ENCODE assay signal across 8 mouse cellular contexts in the genomic region with DNA sequence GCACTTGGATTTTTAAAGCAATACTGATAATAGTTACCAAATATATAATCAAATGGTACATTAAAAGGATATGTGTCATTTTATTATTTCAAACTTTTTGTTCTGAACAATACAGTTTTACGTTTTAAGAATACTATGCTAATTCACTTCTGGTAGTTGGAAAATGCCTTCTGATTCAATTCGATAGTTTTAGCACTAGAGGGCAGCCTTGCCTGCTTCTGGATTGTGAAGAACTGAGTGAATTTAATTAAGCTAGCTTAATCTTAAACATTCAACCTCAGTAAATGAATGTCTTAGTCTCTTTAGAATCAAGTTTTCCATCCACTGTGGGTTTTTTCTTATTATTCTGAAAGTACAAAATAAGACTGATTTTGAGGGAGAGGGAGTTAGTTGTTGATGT. TPM values are rescaled to one million over a fixed set of nuclear protein-coding genes. Genes with fewer than 3 reads are reported as not detected.
DNase-seq lines count a peak whose midpoint lies in the region; ATAC-seq and TF ChIP-seq lines count a peak whose summit lies in the region.
"Had no signal": no experiment of that assay in that cellular context is flagged by ENCODE, and none has a peak within 500 bp of the region (broad histone marks: within the 10 kb centered on the region; RNA-seq: fewer than 3 reads in every experiment).

No protein-coding gene starts in this region.

- in situ Hi-C loops in ES-E14 (cut with MboI; ENCODE audit: low sequenced_read_pairs in 2 of 2, unreplicated experiment in 2 of 2): loop anchor here in 1 of 2 experiments (10.0 kb wide), 1 partner anchor 379 kb away; no protein-coding TSS in a partner anchor

- WGBS in kidney, embryonic 15.5 days: 41% methylated on average over 2 of the region's 2 CpGs

- no peaks in the 10 kb centered on the region for H3K4me1 ChIP-seq in kidney, embryonic 15.5 days
- no peaks in the 10 kb centered on the region for H3K4me1 ChIP-seq in ES-E14 (ENCODE audit: control insufficient read depth in 2 of 2, insufficient read depth in 2 of 2, low read length in 2 of 2, poor library complexity in 1 of 2)

- H3K9me3 ChIP-seq in kidney, embryonic 15.5 days (replicated peaks): no peaks in the 10 kb centered on the region
- no peaks in the 10 kb centered on the region for H3K9me3 ChIP-seq in ES-E14 (ENCODE audit: control insufficient read depth, insufficient read depth, low read depth, low read length)

- no peaks in the 10 kb centered on the region for H3K27me3 ChIP-seq in kidney, embryonic 15.5 days

- no peak overlapping the region for H3K27ac ChIP-seq in kidney, embryonic 15.5 days
- no peak overlapping the region for H3K27ac ChIP-seq in ES-E14 (ENCODE audit: insufficient read depth, low read depth, low read length, poor library complexity, severe bottlenecking)

- H3K9ac ChIP-seq in kidney, embryonic 15.5 days: no peak overlapping the region
- no peak overlapping the region for H3K9ac ChIP-seq in ES-E14 (ENCODE audit: insufficient read depth, low read depth, low read length, poor library complexity, severe bottlenecking)

- no peak for ATAC-seq in kidney, embryonic 15.5 days (replicated peaks; ENCODE audit: low FRiP score)

- H3K4me3 ChIP-seq in kidney, embryonic 15.5 days (replicated peaks): no peak overlapping the region
- no peak overlapping the region for H3K4me3 ChIP-seq in ES-E14 (ENCODE audit: insufficient read depth in 1 of 2, low read depth in 1 of 2, low read length in 2 of 2, poor library complexity in 1 of 2, severe bottlenecking in 1 of 2)

- H3K36me3 ChIP-seq in kidney, embryonic 15.5 days: peaks cover 28% of the 10 kb centered on the region
- H3K36me3 ChIP-seq in ES-E14 (ENCODE audit: control insufficient read depth, insufficient read depth, low read length, poor library complexity, severe bottlenecking): no peaks in the 10 kb centered on the region; the same call in 1 of the 2 replicates

- DNase-seq in kidney, adult 8-10 months: peak; percentile 7 to 8
- DNase-seq in A20 (ENCODE audit: low read depth, low spot score) (peak; percentile 41), ES-E14 (ENCODE audit: low read depth, low spot score) (peak; percentile 9)
- DNase-seq in kidney, postnatal 36 days: peak; percentile 21 to 33
- DNase-seq in adrenal gland, postnatal 4 days (ENCODE audit: low spot score in 2 of 2): no peak
- no peak for DNase-seq in spleen, postnatal 4 days (ENCODE audit: low spot score in 2 of 2)

- no peak overlapping the region for H3K4me2 ChIP-seq in kidney, embryonic 15.5 days

TF ChIP-seq in ES-E14, 5 proteins besides CTCF, POLR2A, EP300 and RAD21:
- TF ChIP-seq ZC3H11A (IDR thresholded peaks at IDR 0.05; ENCODE audit: borderline replicate concordance, low read depth, low read length) (no peak), MAFK (IDR thresholded peaks at IDR 0.05; ENCODE audit: insufficient read depth, low read depth, low read length) (no peak), HCFC1 (IDR thresholded peaks at IDR 0.05; ENCODE audit: borderline replicate concordance, insufficient read depth, low read length) (no peak), CHD2 (IDR thresholded peaks at IDR 0.05; ENCODE audit: low read depth, low read length) (no peak), ZNF384 (IDR thresholded peaks at IDR 0.05; ENCODE audit: low read depth, low read length) (no peak)

RNA-seq across cellular contexts. Expression of a gene that starts 31.9 kb away (rescaled TPM):
- 126 and 132 TPM in 2 replicates for polyA plus RNA-seq in kidney, embryonic 15.5 days (2015; fragmentation: Nextera tagmentation; extraction: Ambion mirVana)
- total RNA-seq in ES-E14 (2012; rRNA removed): 33.8 and 57.1 TPM in 2 replicates
- 10 to 100 TPM; 87.6 to 96.6 TPM for total RNA-seq in adrenal gland, postnatal 4 days (2021)

RNA-seq across cellular contexts. Expression of a gene that starts 32.0 kb away (rescaled TPM):
- 22.0 and 23.2 TPM in 2 replicates for polyA plus RNA-seq in kidney, embryonic 15.5 days (2015; fragmentation: Nextera tagmentation; extraction: Ambion mirVana)
- 6.4 and 7.0 TPM in 2 replicates for total RNA-seq in ES-E14 (2012; rRNA removed)
- total RNA-seq in adrenal gland, postnatal 4 days (2021): 10 to 100 TPM; 16.2 to 19.2 TPM

RNA-seq across cellular contexts. Expression of a gene that starts 56.1 kb away (rescaled TPM):
- 0.18 and 56.0 TPM in 2 replicates for polyA plus RNA-seq in kidney, embryonic 15.5 days (2015; fragmentation: Nextera tagmentation; extraction: Ambion mirVana)
- not detected in 2 replicates for total RNA-seq in ES-E14 (2012; rRNA removed)
- under 1 TPM; 0.11 to 0.37 TPM for total RNA-seq in adrenal gland, postnatal 4 days (2021)
- total RNA-seq: layer of hippocampus, postnatal 14 days had no signal

Comparison
In these comparisons a context has a peak if more than half of its experiments do, and no peak if none do; other contexts are left out.
1. DNase-seq: peak in kidney, adult 8-10 months (2 of 2), A20 (single experiment), ES-E14 (single experiment) and kidney, postnatal 36 days (2 of 2); none in adrenal gland, postnatal 4 days (0 of 2) and spleen, postnatal 4 days (0 of 2).